Mouse (Mus musculus) spleen, postnatal 0 days (tissue): ENCODE data around the gene Btbd35f14. TPM values are rescaled to one million over a fixed set of nuclear protein-coding genes. Genes with fewer than 3 reads are reported as not detected.

Experiments
- polyA plus RNA-seq: library from polyadenylated mRNA; unstranded; fragments of >200 nt; fragmentation: Nextera tagmentation; extraction: Ambion mirVana; gene quantifications from 2 replicates; pipeline ENCODE4 v1.2.1, GENCODE M21; 2015

Gene Btbd35f14
- not detected in 2 replicates for polyA plus RNA-seq

GRCm38 (mm10) chrX:33702249-33702648 is at the start of gene Btbd35f14:
Gene Btbd35f14, minus strand, starts transcription at chrX:33702349.

GRCm38 (mm10) chrX:33656872-33657271 is 45.3 kb downstream of the Btbd35f14 start, which contains the start of gene Btbd35f13:
Gene Btbd35f13, plus strand, starts transcription at chrX:33657172.

Other genes starting within 250 kb of the Btbd35f14 start
- gene Btbd35f15, start 125.0 kb downstream of the Btbd35f14 start, polyA plus RNA-seq = not detected in 2 replicates
- gene Btbd35f13, start 45.2 kb downstream of the Btbd35f14 start, polyA plus RNA-seq = not detected in 2 replicates